Mouse (Mus musculus): ENCODE measurements at regions not wholly inside any gene's neighbourhood (a gene's known extent, or its start where the extent isn't known, plus 50 kb on each side); places are given as distances from the start of the nearest gene placed in this dataset.

DNA sequence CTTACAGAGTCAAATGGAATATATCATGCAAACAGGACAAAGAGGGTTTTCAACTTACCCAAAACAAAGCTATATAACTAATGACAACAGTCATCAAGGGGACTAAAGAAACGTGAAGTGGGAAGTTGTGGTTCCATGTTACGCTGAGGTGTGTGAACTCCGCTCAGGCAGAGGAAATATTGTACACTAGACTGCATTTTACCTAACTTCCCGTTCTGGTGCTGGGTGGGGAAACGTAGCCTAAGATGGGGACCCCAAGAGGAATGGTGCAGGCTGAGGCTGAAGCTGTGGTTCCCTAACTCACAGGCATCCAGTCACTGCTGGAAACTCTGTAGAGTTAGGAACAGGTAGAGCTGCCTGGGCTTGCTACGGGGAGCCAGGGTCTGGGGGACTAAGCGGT, 59.3 kb upstream of the Dnah5 start:
- Histone ChIP-seq H3K4me2 (replicated peaks; ENCODE audit: low read depth, low read length) (no peak overlapping the region), H3K4me1 (ENCODE audit: insufficient read depth, low read depth, low read length) (no peaks in the 10 kb centered on the region), H3K27ac (ENCODE audit: low read length) (no peak overlapping the region), H3K9me3 (ENCODE audit: low read length) (no peaks in the 10 kb centered on the region), H3K9ac (replicated peaks; ENCODE audit: low read depth) (no peak overlapping the region), H3K4me3 (ENCODE audit: low read depth, low read length) (no peak overlapping the region), H3K36me3 (ENCODE audit: insufficient read depth, low read length) (no peaks in the 10 kb centered on the region), H3K27me3 (replicated peaks; ENCODE audit: insufficient read depth, low read length) (no peaks in the 10 kb centered on the region)
- no peak for DNase-seq (ENCODE audit: low spot score)
- TF ChIP-seq CTCF (IDR thresholded peaks at IDR 0.05) (no peak), EP300 (IDR thresholded peaks at IDR 0.05) (no peak)
- ATAC-seq, result no peak
- 87% methylated on average over 7 of the region's 7 CpGs for WGBS

- Histone ChIP-seq H3K27ac (ENCODE audit: low read length) (no peak overlapping the region), H3K36me3 (ENCODE audit: insufficient read depth, low read length) (no peaks in the 10 kb centered on the region), H3K9me3 (ENCODE audit: low read length) (no peaks in the 10 kb centered on the region), H3K4me3 (ENCODE audit: low read depth, low read length) (no peak overlapping the region), H3K9ac (replicated peaks; ENCODE audit: low read depth) (no peak overlapping the region), H3K27me3 (replicated peaks; ENCODE audit: insufficient read depth, low read length) (no peaks in the 10 kb centered on the region), H3K4me1 (ENCODE audit: insufficient read depth, low read depth, low read length) (no peaks in the 10 kb centered on the region), H3K4me2 (replicated peaks; ENCODE audit: low read depth, low read length) (no peak overlapping the region)
- WGBS, result 86% methylated on average over 4 of the region's 4 CpGs
- ATAC-seq (no peak), DNase-seq (ENCODE audit: low spot score) (no peak)
- TF ChIP-seq EP300 (IDR thresholded peaks at IDR 0.05) (no peak), CTCF (IDR thresholded peaks at IDR 0.05) (no peak)
Measured at GRCm38 (mm10) chr15:28144846-28145245, 58.7 kb upstream of the Dnah5 start.

GRCm38 (mm10) chr15:28151678-28152077, 51.9 kb upstream of the Dnah5 start:
- no peak overlapping the region for H3K27ac ChIP-seq (ENCODE audit: low read length)
- H3K4me3 ChIP-seq (ENCODE audit: low read depth, low read length), result no peak overlapping the region
- no peak for TF ChIP-seq CTCF (IDR thresholded peaks at IDR 0.05)
- no peak for TF ChIP-seq EP300 (IDR thresholded peaks at IDR 0.05)
- no peaks in the 10 kb centered on the region for H3K9me3 ChIP-seq (ENCODE audit: low read length)
- DNase-seq (ENCODE audit: low spot score) (no peak), ATAC-seq (no peak)
- H3K4me2 ChIP-seq (replicated peaks; ENCODE audit: low read depth, low read length), result no peak overlapping the region
- no peaks in the 10 kb centered on the region for H3K36me3 ChIP-seq (ENCODE audit: insufficient read depth, low read length)
- H3K27me3 ChIP-seq (replicated peaks; ENCODE audit: insufficient read depth, low read length), result no peaks in the 10 kb centered on the region
- WGBS, result 84% methylated on average over 2 of the region's 2 CpGs
- H3K9ac ChIP-seq (replicated peaks; ENCODE audit: low read depth), result no peak overlapping the region
- H3K4me1 ChIP-seq (ENCODE audit: insufficient read depth, low read depth, low read length), result peaks cover 4% of the 10 kb centered on the region; the same call in 1 of the 2 replicates

Data from lung, postnatal 0 days (tissue).